In the genomic region with DNA sequence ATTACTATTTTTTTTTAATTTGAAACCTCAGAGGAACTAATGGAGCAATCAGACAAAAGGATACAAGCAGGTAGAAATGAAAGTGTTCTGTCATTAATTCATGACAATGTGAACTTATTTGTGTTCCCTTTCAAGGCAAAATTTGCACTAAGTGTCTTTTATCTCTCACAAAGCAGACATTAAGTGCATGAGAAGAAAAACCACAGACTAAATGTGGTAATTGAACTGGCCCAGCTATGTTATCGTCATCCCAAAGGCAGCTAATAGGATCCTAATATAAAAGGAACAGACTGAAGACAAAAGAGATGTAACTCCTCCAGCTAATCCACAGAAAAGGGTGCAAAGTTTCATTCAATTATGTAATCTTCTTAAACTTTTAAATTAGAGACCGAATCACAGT, we compare ENCODE assay signal across 31 mouse cellular contexts.
"Had no signal": no experiment of that assay in that cellular context is flagged by ENCODE, and none has a peak within 500 bp of the region (broad histone marks: within the 10 kb centered on the region; RNA-seq: fewer than 3 reads in every experiment).

No protein-coding gene starts in this region.

- H3K36me3 ChIP-seq: limb, embryonic 10.5 days; limb, embryonic 12.5 days; limb, embryonic 13.5 days; limb, embryonic 15.5 days; liver, embryonic 12.5 days; liver, embryonic 13.5 days; liver, embryonic 15.5 days; lung, embryonic 15.5 days; midbrain, embryonic 10.5 days; midbrain, embryonic 12.5 days; midbrain, embryonic 13.5 days; midbrain, embryonic 15.5 days; neural tube, embryonic 12.5 days had no signal

- H3K27ac ChIP-seq: limb, embryonic 10.5 days; limb, embryonic 12.5 days; limb, embryonic 13.5 days; limb, embryonic 15.5 days; liver, embryonic 12.5 days; liver, embryonic 13.5 days; liver, embryonic 14.5 days; liver, embryonic 15.5 days; lung, embryonic 15.5 days; macrophage; midbrain, embryonic 10.5 days; midbrain, embryonic 12.5 days; midbrain, embryonic 13.5 days; midbrain, embryonic 15.5 days; neural tube, embryonic 12.5 days had no signal

- H3K4me3 ChIP-seq: limb, embryonic 10.5 days; limb, embryonic 12.5 days; limb, embryonic 13.5 days; limb, embryonic 15.5 days; liver, embryonic 12.5 days; liver, embryonic 13.5 days; liver, embryonic 15.5 days; lung, embryonic 15.5 days; megakaryocyte, embryonic 14.5 days; midbrain, embryonic 10.5 days; midbrain, embryonic 12.5 days; midbrain, embryonic 13.5 days; midbrain, embryonic 15.5 days; myocyte; neural tube, embryonic 12.5 days had no signal

- H3K9me3 ChIP-seq: limb, embryonic 10.5 days; limb, embryonic 12.5 days; limb, embryonic 13.5 days; limb, embryonic 15.5 days; liver, embryonic 12.5 days; liver, embryonic 13.5 days; liver, embryonic 15.5 days; lung, embryonic 15.5 days; midbrain, embryonic 10.5 days; midbrain, embryonic 12.5 days; midbrain, embryonic 13.5 days; midbrain, embryonic 15.5 days; neural tube, embryonic 12.5 days had no signal

- H3K9ac ChIP-seq: limb, embryonic 12.5 days; limb, embryonic 13.5 days; limb, embryonic 15.5 days; liver, embryonic 12.5 days; liver, embryonic 13.5 days; liver, embryonic 14.5 days; liver, embryonic 15.5 days; liver, postnatal 0 days; lung, embryonic 14.5 days; lung, embryonic 15.5 days; midbrain, embryonic 12.5 days; midbrain, embryonic 13.5 days; midbrain, embryonic 15.5 days; neural tube, embryonic 12.5 days had no signal

- H3K4me1 ChIP-seq: limb, embryonic 10.5 days; limb, embryonic 12.5 days; limb, embryonic 13.5 days; limb, embryonic 15.5 days; liver, embryonic 12.5 days; liver, embryonic 13.5 days; liver, embryonic 15.5 days; lung, embryonic 15.5 days; megakaryocyte, embryonic 14.5 days; midbrain, embryonic 10.5 days; midbrain, embryonic 12.5 days; midbrain, embryonic 13.5 days; midbrain, embryonic 15.5 days; neural tube, embryonic 12.5 days had no signal

- H3K27me3 ChIP-seq: limb, embryonic 12.5 days; limb, embryonic 13.5 days; limb, embryonic 15.5 days; liver, embryonic 12.5 days; liver, embryonic 13.5 days; liver, embryonic 15.5 days; lung, embryonic 15.5 days; megakaryocyte, embryonic 14.5 days; midbrain, embryonic 15.5 days; neural tube, embryonic 12.5 days had no signal

- ATAC-seq: liver, embryonic 12.5 days; liver, postnatal 0 days; lung, postnatal 0 days; midbrain, embryonic 13.5 days; midbrain, embryonic 15.5 days; midbrain, embryonic 16.5 days had no signal

- DNase-seq: left cerebral cortex, postnatal 4 days; liver; liver, embryonic 13.5 days; liver, postnatal 0 days; lung, adult 18-20 months; lung, adult 2 months; lung, embryonic 14.5 days; lung, postnatal 10 days; lung, postnatal 14 days; lung, postnatal 36 days; lung, postnatal 4 days had no signal

- H3K4me2 ChIP-seq: limb, embryonic 12.5 days; limb, embryonic 13.5 days; limb, embryonic 15.5 days; liver, embryonic 11.5 days; liver, embryonic 12.5 days; liver, embryonic 13.5 days; liver, embryonic 15.5 days; lung, embryonic 14.5 days; lung, embryonic 15.5 days; midbrain, embryonic 11.5 days; midbrain, embryonic 12.5 days; midbrain, embryonic 13.5 days; midbrain, embryonic 15.5 days; neural tube, embryonic 12.5 days had no signal
